Mouse (Mus musculus): ENCODE measurements around the gene Pgm5. TPM values are rescaled to one million over a fixed set of nuclear protein-coding genes. Genes with fewer than 3 reads are reported as not detected.

Gene Pgm5
- 5.1 and 5.2 TPM in 2 replicates for polyA plus RNA-seq (2015; fragmentation: Nextera tagmentation; extraction: Ambion mirVana)

DNA sequence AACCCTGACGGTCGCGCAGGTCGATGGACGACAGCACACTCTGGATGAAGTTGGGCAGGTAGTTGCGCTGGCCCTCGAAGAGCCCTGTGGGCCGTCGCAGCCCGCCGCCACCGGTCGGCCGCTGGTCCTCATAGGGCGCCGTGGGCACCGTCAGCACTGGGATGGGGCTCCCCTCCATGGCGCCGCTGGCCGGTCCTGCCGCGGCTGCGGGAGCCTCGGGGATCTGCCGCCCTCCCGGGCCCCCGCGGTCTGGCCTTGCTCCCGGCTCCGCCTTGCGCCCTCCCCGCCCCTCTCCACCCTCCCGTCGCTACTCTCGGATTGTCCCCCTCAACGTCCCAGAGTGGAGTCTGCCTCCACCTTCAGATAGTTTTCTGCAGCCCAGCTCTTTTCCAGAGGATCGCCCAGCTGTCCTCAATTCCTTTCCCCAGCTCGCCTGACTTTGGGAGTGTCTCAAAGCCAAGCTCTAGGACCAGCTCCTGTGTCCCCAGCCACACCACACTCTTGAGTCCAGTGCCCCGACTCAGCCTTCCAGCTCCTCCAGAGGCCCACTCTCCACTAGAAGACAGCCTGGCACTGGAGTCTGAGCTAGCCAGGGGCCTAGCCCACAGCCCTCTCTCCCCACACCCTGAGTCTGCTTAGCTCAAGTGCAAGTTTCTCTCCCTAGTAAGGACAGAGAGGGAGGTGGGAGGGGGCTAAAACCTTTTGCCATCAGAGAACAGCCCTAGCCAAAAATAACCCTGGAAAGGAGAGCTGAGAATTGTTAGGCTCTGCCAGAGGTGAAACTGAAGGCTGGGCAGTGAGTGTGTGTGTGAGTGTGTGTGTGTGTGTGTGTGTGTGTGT is at the start of gene Pgm5:
Gene Pgm5, minus strand, starts transcription at position 244 of the 840 bp plus-strand sequence.
- WGBS = 2% methylated on average over 36 of the region's 39 CpGs
- Histone ChIP-seq H3K9ac (ENCODE audit: low read length) (peak within 1 kb of the TSS; percentile 82), H3K4me1 (ENCODE audit: control insufficient read depth, insufficient read depth, low read length) (peaks cover 7% of the 10 kb centered on the region), H3K27me3 (ENCODE audit: control insufficient read depth, insufficient read depth, low read length) (no peaks in the 10 kb centered on the region), H3K36me3 (ENCODE audit: control insufficient read depth, insufficient read depth) (no peaks in the 10 kb centered on the region), H3K4me3 (ENCODE audit: low read length) (peak within 1 kb of the TSS; percentile 67), H3K4me2 (ENCODE audit: low read depth, low read length) (peak within 1 kb of the TSS; percentile 71), H3K9me3 (replicated peaks; ENCODE audit: control insufficient read depth, low read length) (no peaks in the 10 kb centered on the region; the same call in 1 of the 2 replicates), H3K27ac (ENCODE audit: low read length) (peak within 1 kb of the TSS; percentile 91)
- ATAC-seq (replicated peaks; ENCODE audit: extremely low read depth, insufficient read depth, low FRiP score) = peak; percentile 89

DNA sequence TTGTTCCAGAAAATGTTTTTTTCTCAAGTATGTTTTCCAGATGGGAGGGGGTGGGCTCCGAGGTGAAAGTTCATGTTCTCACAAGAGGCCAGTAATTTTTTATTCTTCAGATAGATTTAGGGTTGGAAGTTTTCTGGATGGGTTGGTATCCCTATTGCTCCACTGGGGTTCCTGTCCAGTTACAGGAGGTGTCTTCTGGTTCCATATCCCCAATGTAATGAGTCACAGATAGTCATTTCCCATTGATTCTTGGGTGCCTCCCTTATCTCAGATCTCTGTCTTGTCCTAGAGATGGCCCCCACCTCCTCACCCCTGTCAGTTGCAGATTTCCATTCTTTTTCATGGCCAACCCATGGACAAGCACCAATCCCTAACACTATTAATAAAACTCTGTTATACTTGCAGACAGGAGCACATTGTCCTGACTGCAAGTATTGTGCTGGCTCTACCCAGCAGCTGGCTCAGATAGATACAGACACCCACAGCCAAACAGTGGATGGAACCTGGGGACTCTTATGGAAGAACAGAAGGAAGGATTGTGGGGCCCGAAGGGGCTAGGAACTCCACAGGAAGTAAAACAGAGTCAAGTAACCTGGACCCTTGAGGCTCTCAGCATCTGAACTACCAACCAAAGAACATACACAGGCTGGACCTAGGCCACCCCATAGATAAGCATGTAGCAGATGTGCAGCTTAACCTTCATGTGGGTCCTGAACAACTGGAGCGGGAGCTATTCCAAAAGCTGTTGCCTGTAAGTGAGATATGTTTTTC is 46.9 kb upstream of the Pgm5 start:
- no peak overlapping the region for H3K9ac ChIP-seq (ENCODE audit: low read length)
- no peaks in the 10 kb centered on the region for H3K4me1 ChIP-seq (ENCODE audit: control insufficient read depth, insufficient read depth, low read length)
- no peaks in the 10 kb centered on the region for H3K9me3 ChIP-seq (replicated peaks; ENCODE audit: control insufficient read depth, low read length)
- no peak overlapping the region for H3K4me2 ChIP-seq (ENCODE audit: low read depth, low read length)
- ATAC-seq (replicated peaks; ENCODE audit: extremely low read depth, insufficient read depth, low FRiP score) = no peak
- H3K27me3 ChIP-seq (ENCODE audit: control insufficient read depth, insufficient read depth, low read length) = peaks cover 12% of the 10 kb centered on the region
- H3K36me3 ChIP-seq (ENCODE audit: control insufficient read depth, insufficient read depth) = no peaks in the 10 kb centered on the region
- WGBS = 82% methylated on average over 3 of the region's 3 CpGs
- H3K27ac ChIP-seq (ENCODE audit: low read length) = no peak overlapping the region
- H3K4me3 ChIP-seq (ENCODE audit: low read length) = no peak overlapping the region

DNA sequence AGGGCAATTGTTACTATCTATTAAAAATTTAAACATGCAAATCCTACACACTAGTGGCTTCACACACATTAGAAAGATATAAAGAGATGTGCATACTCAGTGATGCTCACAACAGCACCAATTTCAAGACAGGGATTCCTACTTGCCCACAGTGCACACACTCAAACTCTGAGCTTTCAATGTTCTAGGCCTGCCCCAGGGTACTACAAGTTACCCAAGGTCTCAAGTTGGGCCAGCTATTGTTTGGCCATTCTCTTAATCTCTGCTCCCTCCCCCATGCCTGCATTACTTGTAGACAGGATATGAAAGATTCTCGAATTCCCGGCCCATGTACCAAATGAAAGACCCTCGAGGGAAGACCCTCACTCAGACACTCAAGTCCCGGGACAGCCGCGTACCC is 46.0 kb upstream of the Pgm5 start:
- Histone ChIP-seq H3K4me1 (ENCODE audit: control insufficient read depth, insufficient read depth, low read length) (no peaks in the 10 kb centered on the region), H3K4me3 (ENCODE audit: low read length) (no peak overlapping the region), H3K36me3 (ENCODE audit: control insufficient read depth, insufficient read depth) (no peaks in the 10 kb centered on the region), H3K27ac (ENCODE audit: low read length) (no peak overlapping the region), H3K9ac (ENCODE audit: low read length) (no peak overlapping the region), H3K9me3 (replicated peaks; ENCODE audit: control insufficient read depth, low read length) (no peaks in the 10 kb centered on the region), H3K4me2 (ENCODE audit: low read depth, low read length) (no peak overlapping the region), H3K27me3 (ENCODE audit: control insufficient read depth, insufficient read depth, low read length) (peaks cover 20% of the 10 kb centered on the region)
- WGBS = 88% methylated on average over 4 of the region's 6 CpGs
- no peak for ATAC-seq (replicated peaks; ENCODE audit: extremely low read depth, insufficient read depth, low FRiP score)

DNA sequence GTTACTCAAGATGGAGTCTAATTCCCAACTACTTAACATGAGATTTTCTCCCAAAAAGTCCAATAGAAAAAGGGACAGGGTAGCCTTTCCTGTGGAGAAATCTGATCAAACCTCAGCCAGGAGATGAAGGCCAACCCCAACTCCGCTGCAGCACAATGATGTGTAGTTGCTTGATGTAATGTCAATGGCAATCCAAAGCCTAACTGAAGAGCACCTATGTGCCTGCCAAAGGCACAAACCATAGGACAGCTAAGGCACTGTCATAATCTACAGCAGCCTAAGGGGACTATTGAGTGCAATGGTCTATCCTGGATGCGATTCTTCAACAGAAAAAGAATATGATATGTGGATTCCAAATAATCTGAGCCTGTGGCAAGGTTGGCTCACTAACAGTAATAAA is 41.2 kb upstream of the Pgm5 start:
- peaks cover 17% of the 10 kb centered on the region for H3K4me1 ChIP-seq (ENCODE audit: control insufficient read depth, insufficient read depth, low read length)
- 49% methylated on average over 2 of the region's 2 CpGs for WGBS
- H3K36me3 ChIP-seq (ENCODE audit: control insufficient read depth, insufficient read depth) = no peaks in the 10 kb centered on the region
- H3K9ac ChIP-seq (ENCODE audit: low read length) = no peak overlapping the region
- no peak for ATAC-seq (replicated peaks; ENCODE audit: extremely low read depth, insufficient read depth, low FRiP score)
- H3K4me2 ChIP-seq (ENCODE audit: low read depth, low read length) = no peak overlapping the region
- H3K27ac ChIP-seq (ENCODE audit: low read length) = no peak overlapping the region
- no peak overlapping the region for H3K4me3 ChIP-seq (ENCODE audit: low read length)
- no peaks in the 10 kb centered on the region for H3K9me3 ChIP-seq (replicated peaks; ENCODE audit: control insufficient read depth, low read length)
- H3K27me3 ChIP-seq (ENCODE audit: control insufficient read depth, insufficient read depth, low read length) = peaks cover 58% of the 10 kb centered on the region

DNA sequence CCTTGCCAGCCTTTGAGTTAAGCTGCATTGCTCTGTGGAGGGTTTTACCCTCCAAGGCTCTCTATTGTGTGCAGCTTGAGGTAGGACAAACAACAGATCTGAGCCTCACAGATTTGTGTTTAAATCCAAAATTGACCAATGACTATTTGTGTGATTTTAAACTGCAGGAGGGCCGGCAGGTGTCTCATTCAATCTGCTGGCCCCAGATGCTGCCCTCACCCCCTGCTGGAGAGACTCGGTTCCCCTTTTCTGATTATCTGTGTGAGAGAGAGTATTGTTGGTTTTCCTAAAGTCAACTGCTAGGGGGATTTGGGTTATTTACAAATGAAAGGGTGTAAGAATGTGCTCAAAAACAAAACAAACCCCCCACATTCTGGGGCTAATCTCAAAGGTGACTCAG is 40.6 kb upstream of the Pgm5 start:
- Histone ChIP-seq H3K9ac (ENCODE audit: low read length) (no peak overlapping the region), H3K4me3 (ENCODE audit: low read length) (no peak overlapping the region), H3K36me3 (ENCODE audit: control insufficient read depth, insufficient read depth) (no peaks in the 10 kb centered on the region), H3K27ac (ENCODE audit: low read length) (no peak overlapping the region), H3K4me1 (ENCODE audit: control insufficient read depth, insufficient read depth, low read length) (peaks cover 22% of the 10 kb centered on the region), H3K27me3 (ENCODE audit: control insufficient read depth, insufficient read depth, low read length) (peaks cover 63% of the 10 kb centered on the region), H3K9me3 (replicated peaks; ENCODE audit: control insufficient read depth, low read length) (no peaks in the 10 kb centered on the region), H3K4me2 (ENCODE audit: low read depth, low read length) (no peak overlapping the region)
- 5% methylated on average over 2 of the region's 2 CpGs for WGBS
- ATAC-seq (replicated peaks; ENCODE audit: extremely low read depth, insufficient read depth, low FRiP score) = no peak

DNA sequence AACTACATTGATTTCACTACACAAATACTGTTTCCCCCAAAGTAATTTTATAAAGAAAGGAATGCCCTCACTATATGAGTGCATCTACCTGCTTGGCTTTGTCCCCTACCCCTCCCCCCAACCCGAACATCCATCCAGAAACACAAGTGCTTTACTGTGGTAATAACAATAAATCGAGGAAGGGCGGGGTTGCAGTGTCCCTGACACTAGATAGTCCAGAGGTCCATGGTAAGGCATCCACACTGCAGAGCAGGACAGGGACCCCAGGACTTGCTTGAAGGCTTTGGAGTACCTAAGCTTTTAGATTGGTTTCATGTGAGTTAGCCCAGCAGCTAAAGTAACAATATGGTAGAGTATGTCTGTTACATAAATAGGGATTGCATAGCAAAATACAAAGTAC is 40.0 kb upstream of the Pgm5 start:
- Histone ChIP-seq H3K4me2 (ENCODE audit: low read depth, low read length) (no peak overlapping the region), H3K4me1 (ENCODE audit: control insufficient read depth, insufficient read depth, low read length) (peaks cover 24% of the 10 kb centered on the region), H3K4me3 (ENCODE audit: low read length) (no peak overlapping the region), H3K27ac (ENCODE audit: low read length) (no peak overlapping the region), H3K9me3 (replicated peaks; ENCODE audit: control insufficient read depth, low read length) (no peaks in the 10 kb centered on the region), H3K27me3 (ENCODE audit: control insufficient read depth, insufficient read depth, low read length) (peaks cover 69% of the 10 kb centered on the region), H3K36me3 (ENCODE audit: control insufficient read depth, insufficient read depth) (no peaks in the 10 kb centered on the region), H3K9ac (ENCODE audit: low read length) (no peak overlapping the region)
- ATAC-seq (replicated peaks; ENCODE audit: extremely low read depth, insufficient read depth, low FRiP score) = no peak
- 18% methylated on average over 3 of the region's 3 CpGs for WGBS

DNA sequence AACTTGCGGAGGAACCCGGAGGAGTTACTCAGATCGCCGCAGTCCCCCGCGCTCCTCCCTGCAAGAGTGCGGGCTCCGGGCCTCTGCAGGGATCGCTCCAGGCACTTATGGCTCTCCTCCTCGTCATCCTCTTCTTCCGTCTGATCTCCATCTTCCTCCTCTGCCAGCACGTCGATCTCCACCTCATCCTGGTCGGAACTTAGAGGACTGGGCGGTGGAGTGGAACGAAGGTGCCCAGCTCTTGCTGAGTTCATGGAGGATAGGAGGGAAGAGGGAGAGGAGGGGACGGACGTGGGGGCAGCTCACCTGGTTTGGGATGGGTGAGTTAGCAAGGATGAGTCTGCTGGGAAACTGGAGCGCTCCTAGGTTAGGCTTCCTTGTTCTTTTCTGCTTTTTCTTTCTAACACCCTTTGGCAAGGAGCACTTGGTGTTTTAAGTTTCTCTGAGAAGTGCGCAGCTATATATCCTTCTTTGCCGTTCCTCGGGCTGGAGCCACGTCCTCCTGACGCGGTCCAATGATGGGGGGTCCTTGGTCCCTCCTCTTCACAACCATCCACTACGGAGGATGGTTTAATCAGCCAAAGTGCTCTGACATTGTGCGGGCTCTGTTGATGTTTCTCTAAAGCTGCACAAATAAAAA is 39.0 kb upstream of the Pgm5 start, which contains the start of gene Foxd4:
Gene Foxd4, minus strand, starts transcription at position 617 of the 640 bp plus-strand sequence.
- ATAC-seq (replicated peaks; ENCODE audit: extremely low read depth, insufficient read depth, low FRiP score) = no peak
- 2% methylated on average over 25 of the region's 27 CpGs for WGBS
- Histone ChIP-seq H3K4me2 (ENCODE audit: low read depth, low read length) (peak within 1 kb of the TSS; percentile 78), H3K27me3 (ENCODE audit: control insufficient read depth, insufficient read depth, low read length) (peaks cover 74% of the 10 kb centered on the region), H3K4me1 (ENCODE audit: control insufficient read depth, insufficient read depth, low read length) (peaks cover 24% of the 10 kb centered on the region), H3K36me3 (ENCODE audit: control insufficient read depth, insufficient read depth) (no peaks in the 10 kb centered on the region), H3K27ac (ENCODE audit: low read length) (no peak within 1 kb of the TSS), H3K4me3 (ENCODE audit: low read length) (peak within 1 kb of the TSS; percentile 54), H3K9ac (ENCODE audit: low read length) (no peak within 1 kb of the TSS), H3K9me3 (replicated peaks; ENCODE audit: control insufficient read depth, low read length) (no peaks in the 10 kb centered on the region)

DNA sequence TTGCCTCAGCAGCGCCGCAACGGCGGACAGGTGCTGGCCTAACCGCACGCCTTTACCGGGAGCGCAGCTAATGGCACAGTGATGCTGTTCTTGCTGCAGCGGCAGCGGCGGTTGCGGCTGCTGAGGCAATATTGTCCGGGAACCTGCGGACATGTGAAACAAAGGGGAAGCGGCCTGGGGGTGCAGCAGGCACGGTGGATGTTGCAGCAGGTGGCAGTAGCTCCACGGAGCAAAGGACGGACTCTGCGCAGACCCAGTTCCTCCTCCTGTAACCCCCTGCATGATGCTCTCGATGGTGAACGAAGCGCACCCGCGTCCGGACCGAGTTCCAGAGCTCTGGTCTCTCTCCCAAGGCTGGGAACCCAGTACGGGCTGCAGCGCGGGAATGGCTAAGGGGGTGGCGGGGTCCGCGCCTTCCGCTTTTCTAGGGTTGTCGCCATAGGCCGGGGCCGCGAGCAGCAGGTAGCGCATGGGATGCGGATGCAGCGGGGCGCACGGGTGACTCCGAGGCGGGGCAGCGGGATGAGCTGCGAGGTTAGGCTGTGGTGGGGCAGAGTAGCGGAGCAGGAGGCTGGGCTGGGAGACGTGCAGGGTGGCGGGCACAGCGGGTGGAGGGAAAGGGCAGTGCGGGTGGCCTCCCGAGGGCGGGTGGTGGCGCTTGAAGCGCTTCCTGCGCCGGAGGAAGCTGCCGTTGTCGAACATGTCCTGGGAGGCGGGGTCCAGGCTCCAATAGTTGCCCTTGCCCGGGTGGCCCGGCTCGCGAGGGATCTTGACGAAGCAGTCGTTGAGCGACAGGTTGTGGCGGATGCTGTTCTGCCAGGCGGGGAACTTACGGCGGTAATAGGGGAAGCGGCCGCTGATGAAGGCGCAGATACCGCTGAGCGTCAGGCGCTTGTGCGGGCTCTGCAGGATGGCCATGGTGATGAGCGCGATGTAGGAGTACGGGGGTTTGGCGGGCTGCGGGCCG is 38.2 kb upstream of the Pgm5 start:
- ATAC-seq (replicated peaks; ENCODE audit: extremely low read depth, insufficient read depth, low FRiP score) = 0 out of 2 replicates have a peak, but pooled peaks have one; percentile 49
- no peak overlapping the region for H3K27ac ChIP-seq (ENCODE audit: low read length)

More for the DNA sequence above, 38.2 kb upstream of the Pgm5 start:
- Histone ChIP-seq H3K9ac (ENCODE audit: low read length) (no peak overlapping the region), H3K4me1 (ENCODE audit: control insufficient read depth, insufficient read depth, low read length) (peaks cover 24% of the 10 kb centered on the region), H3K4me3 (ENCODE audit: low read length) (peak overlapping the region; percentile 54), H3K36me3 (ENCODE audit: control insufficient read depth, insufficient read depth) (no peaks in the 10 kb centered on the region), H3K4me2 (ENCODE audit: low read depth, low read length) (peak overlapping the region; percentile 78), H3K9me3 (replicated peaks; ENCODE audit: control insufficient read depth, low read length) (no peaks in the 10 kb centered on the region), H3K27me3 (ENCODE audit: control insufficient read depth, insufficient read depth, low read length) (peaks cover 75% of the 10 kb centered on the region)
- WGBS = under 1% methylated on average over 84 of the region's 84 CpGs
